Mouse (Mus musculus): ENCODE results near the gene Zfhx3.

- TF ChIP-seq TAL1 (conservative IDR thresholded peaks at IDR 0.05; ENCODE audit: low read depth, low read length) (no peak), CTCF (IDR thresholded peaks at IDR 0.05; ENCODE audit: low read depth, low read length) (no peak)
Observed at GRCm38 (mm10) chr8:108277960-108278359, 335.5 kb downstream of the Zfhx3 start.
